Mouse (Mus musculus) MEL (cell line): ENCODE measurements at regions not wholly inside any gene's neighbourhood (a gene's known extent, or its start where the extent isn't known, plus 50 kb on each side); places are given as distances from the start of the nearest gene placed in this dataset.

ENCODE experiments used
- DNase-seq: peaks from one replicate; pipeline ENCODE4 v3.0.0; 2011; ENCODE audit warnings: low read depth, low spot score
- H3K27ac ChIP-seq: 2 replicates; pipeline ENCODE4 v1.5.1; 2012; ENCODE audit warnings: low read depth, mild to moderate bottlenecking, control low read depth, low read length, moderate library complexity; ENCODE audit not compliant: control insufficient read depth
- H3K27me3 ChIP-seq, 2 experiments: fragments of 150-350 bp in 1 of 2; sonication (generic) in 1 of 2; 2 replicates each; pipeline ENCODE4 v1.6.1; 2012; ENCODE audit warnings: low read length in 2 of 2, mild to moderate bottlenecking in 2 of 2, improper control_type of control experiment in 1 of 2, moderate library complexity in 1 of 2; ENCODE audit not compliant: insufficient read depth in 2 of 2, control insufficient read depth in 1 of 2
- H3K36me3 ChIP-seq, 2 experiments: 2 replicates each; pipeline ENCODE4 v1.6.1; 2012 to 2014; ENCODE audit warnings: low read length in 2 of 2, improper control_type of control experiment in 1 of 2, inconsistent platforms in 1 of 2, mild to moderate bottlenecking in 1 of 2; ENCODE audit not compliant: insufficient read depth in 2 of 2, control insufficient read depth in 1 of 2
- H3K4me1 ChIP-seq, 2 experiments: fragments of 150-350 bp in 1 of 2; sonication (generic) in 1 of 2; 2 replicates each; pipeline ENCODE4 v1.6.1; 2012; ENCODE audit warnings: low read length in 2 of 2, improper control_type of control experiment in 1 of 2, mild to moderate bottlenecking in 1 of 2; ENCODE audit not compliant: insufficient read depth in 2 of 2, control insufficient read depth in 1 of 2
- H3K4me3 ChIP-seq, 2 experiments: fragments of 150-350 bp in 1 of 2; sonication (generic) in 1 of 2; 2 replicates each; pipeline ENCODE4 v1.5.1; 2012; ENCODE audit warnings: low read depth in 2 of 2, low read length in 2 of 2, mild to moderate bottlenecking in 2 of 2, moderate library complexity in 2 of 2, control low read depth in 1 of 2, improper control_type of control experiment in 1 of 2; ENCODE audit not compliant: control insufficient read depth in 1 of 2, insufficient read depth in 1 of 2
- H3K79me2 ChIP-seq: 2 replicates; pipeline ENCODE4 v1.6.1; 2012; ENCODE audit warnings: mild to moderate bottlenecking, low read length, moderate library complexity; ENCODE audit not compliant: control insufficient read depth, poor library complexity, insufficient read depth
- H3K9ac ChIP-seq: 2 replicates; pipeline ENCODE4 v1.6.1; 2012; ENCODE audit warnings: low read depth, mild to moderate bottlenecking, control low read depth, low read length, moderate library complexity; ENCODE audit not compliant: control insufficient read depth, poor library complexity, severe bottlenecking
- H3K9me3 ChIP-seq: fragments of 150-350 bp; sonication (generic); replicated peaks from 2 replicates; pipeline ENCODE4 v1.6.1; 2012; ENCODE audit warnings: mild to moderate bottlenecking, low read length, improper control_type of control experiment, moderate library complexity; ENCODE audit not compliant: insufficient read depth
- CHD1 ChIP-seq: IDR thresholded peaks from 2 replicates; pipeline ENCODE4 v1.6.1; 2012; ENCODE audit warnings: low read depth, mild to moderate bottlenecking, inconsistent platforms, low read length, improper control_type of control experiment
- CTCF ChIP-seq, 3 experiments: IDR thresholded peaks in 2 of 3; conservative IDR thresholded peaks in 1 of 3; 2 replicates each; pipeline ENCODE4 v1.5.1; 2011 to 2012; ENCODE audit warnings: low read length in 3 of 3, low read depth in 2 of 3, mild to moderate bottlenecking in 2 of 3, improper control_type of control experiment in 1 of 3, inconsistent platforms in 1 of 3, mixed read lengths in 1 of 3, moderate library complexity in 1 of 3; ENCODE audit not compliant: control insufficient read depth in 1 of 3, insufficient read depth in 1 of 3, poor library complexity in 1 of 3, severe bottlenecking in 1 of 3
- E2F4 ChIP-seq: IDR thresholded peaks from 2 replicates; pipeline ENCODE4 v1.6.1; 2011; ENCODE audit warnings: low read depth, low read length, improper control_type of control experiment, borderline replicate concordance
- ELF1 ChIP-seq: IDR thresholded peaks from 2 replicates; pipeline ENCODE4 v1.6.1; 2014; ENCODE audit warnings: low read depth, mild to moderate bottlenecking, inconsistent platforms, low read length, improper control_type of control experiment, moderate library complexity
- EP300 ChIP-seq, 2 experiments: IDR thresholded peaks; 2 replicates each; pipeline ENCODE4 v1.6.1; 2011; ENCODE audit warnings: improper control_type of control experiment in 2 of 2, low read length in 2 of 2, low read depth in 1 of 2, mild to moderate bottlenecking in 1 of 2
- GABPA ChIP-seq: IDR thresholded peaks from 2 replicates; pipeline ENCODE4 v1.6.1; 2012; ENCODE audit warnings: low read depth, mild to moderate bottlenecking, inconsistent platforms, low read length, improper control_type of control experiment, moderate library complexity
- GATA1 ChIP-seq: IDR thresholded peaks from 2 replicates; pipeline ENCODE4 v1.6.1; 2011; ENCODE audit warnings: low read depth, low read length, improper control_type of control experiment
- HCFC1 ChIP-seq: IDR thresholded peaks from 2 replicates; pipeline ENCODE4 v1.6.1; 2012; ENCODE audit warnings: low read depth, mild to moderate bottlenecking, inconsistent platforms, low read length, improper control_type of control experiment, moderate library complexity
- KAT2A ChIP-seq: conservative IDR thresholded peaks from 2 replicates; pipeline ENCODE4 v1.6.1; 2012; ENCODE audit warnings: low read depth, low read length, improper control_type of control experiment, inconsistent platforms
- MAFK ChIP-seq: IDR thresholded peaks from 2 replicates; pipeline ENCODE4 v1.6.1; 2011; ENCODE audit warnings: low read depth, mild to moderate bottlenecking, low read length, improper control_type of control experiment, borderline replicate concordance
- MAX ChIP-seq: IDR thresholded peaks from 2 replicates; pipeline ENCODE4 v1.6.1; 2011; ENCODE audit warnings: low read length, improper control_type of control experiment
- MAZ ChIP-seq: IDR thresholded peaks from 2 replicates; pipeline ENCODE4 v1.6.1; 2012; ENCODE audit warnings: low read depth, mild to moderate bottlenecking, inconsistent platforms, low read length, improper control_type of control experiment
- MEF2A ChIP-seq: IDR thresholded peaks from 2 replicates; pipeline ENCODE4 v1.6.1; 2014; ENCODE audit warnings: low read depth, mild to moderate bottlenecking, inconsistent platforms, low read length, improper control_type of control experiment; ENCODE audit not compliant: poor library complexity, insufficient replicate concordance, severe bottlenecking; ENCODE audit errors: extremely low read depth
- MXI1 ChIP-seq: IDR thresholded peaks from 2 replicates; pipeline ENCODE4 v1.6.1; 2011; ENCODE audit warnings: mild to moderate bottlenecking, low read depth, low read length, improper control_type of control experiment
- MYB ChIP-seq: IDR thresholded peaks from 2 replicates; pipeline ENCODE4 v1.6.1; 2011; ENCODE audit warnings: mild to moderate bottlenecking, low read depth, low read length, improper control_type of control experiment
- MYC ChIP-seq: IDR thresholded peaks from 2 replicates; pipeline ENCODE4 v1.6.1; 2011; ENCODE audit warnings: low read depth, mild to moderate bottlenecking, low read length, improper control_type of control experiment, moderate library complexity
- NRF1 ChIP-seq: IDR thresholded peaks from 2 replicates; pipeline ENCODE4 v1.6.1; 2014; ENCODE audit warnings: low read depth, mild to moderate bottlenecking, inconsistent platforms, low read length, improper control_type of control experiment, moderate library complexity; ENCODE audit not compliant: poor library complexity, insufficient read depth, severe bottlenecking
- POLR2A ChIP-seq, 2 experiments: IDR thresholded peaks; 2 replicates each; pipeline ENCODE4 v1.6.1; 2011 to 2012; ENCODE audit warnings: low read length in 2 of 2, mild to moderate bottlenecking in 2 of 2, control low read depth in 1 of 2, improper control_type of control experiment in 1 of 2, low read depth in 1 of 2, moderate library complexity in 1 of 2; ENCODE audit not compliant: control insufficient read depth in 1 of 2, insufficient read depth in 1 of 2, poor library complexity in 1 of 2
- POLR2AphosphoS2 ChIP-seq: IDR thresholded peaks from 2 replicates; pipeline ENCODE4 v1.6.1; 2011; ENCODE audit warnings: low read length, improper control_type of control experiment
- POLR2AphosphoS5 ChIP-seq: IDR thresholded peaks from 2 replicates; pipeline ENCODE4 v1.6.1; 2012; ENCODE audit warnings: low read depth, borderline replicate concordance, mild to moderate bottlenecking, inconsistent platforms, low read length, moderate library complexity, mixed read lengths
- RCOR1 ChIP-seq: IDR thresholded peaks from 2 replicates; pipeline ENCODE4 v1.6.1; 2012; ENCODE audit warnings: low read depth, mild to moderate bottlenecking, inconsistent platforms, low read length, improper control_type of control experiment
- SIN3A ChIP-seq: IDR thresholded peaks from 2 replicates; pipeline ENCODE4 v1.6.1; 2012; ENCODE audit warnings: low read length, improper control_type of control experiment, inconsistent platforms
- SMC3 ChIP-seq: IDR thresholded peaks from 2 replicates; pipeline ENCODE4 v1.6.1; 2011; ENCODE audit warnings: low read depth, low read length, improper control_type of control experiment
- TAL1 ChIP-seq: IDR thresholded peaks from 2 replicates; pipeline ENCODE4 v1.6.1; 2012; ENCODE audit warnings: mild to moderate bottlenecking, inconsistent platforms, low read length, moderate library complexity, mixed read lengths
- TBP ChIP-seq: IDR thresholded peaks from 2 replicates; pipeline ENCODE4 v1.8.0; 2011; ENCODE audit warnings: low read depth, low read length, improper control_type of control experiment
- TCF12 ChIP-seq: IDR thresholded peaks from 2 replicates; pipeline ENCODE4 v1.6.1; 2014; ENCODE audit warnings: low read depth, mild to moderate bottlenecking, inconsistent platforms, low read length, improper control_type of control experiment, moderate library complexity
- USF2 ChIP-seq, 2 experiments: IDR thresholded peaks; 2 replicates each; pipeline ENCODE4 v1.6.1; 2011 to 2012; ENCODE audit warnings: improper control_type of control experiment in 2 of 2, low read length in 2 of 2, borderline replicate concordance in 1 of 2, inconsistent platforms in 1 of 2, low read depth in 1 of 2, mild to moderate bottlenecking in 1 of 2; ENCODE audit not compliant: insufficient read depth in 1 of 2
- ZC3H11A ChIP-seq: IDR thresholded peaks from 2 replicates; pipeline ENCODE4 v1.6.1; 2012; ENCODE audit warnings: low read depth, mild to moderate bottlenecking, inconsistent platforms, low read length, improper control_type of control experiment
- ZKSCAN1 ChIP-seq: IDR thresholded peaks from 2 replicates; pipeline ENCODE4 v1.6.1; 2012; ENCODE audit warnings: low read depth, mild to moderate bottlenecking, inconsistent platforms, low read length, improper control_type of control experiment, moderate library complexity
- ZNF384 ChIP-seq: IDR thresholded peaks from 2 replicates; pipeline ENCODE4 v1.6.1; 2012; ENCODE audit warnings: low read depth, mild to moderate bottlenecking, inconsistent platforms, low read length, improper control_type of control experiment

- Histone ChIP-seq H3K27ac (no peak overlapping the region), H3K27me3 (no peaks in the 10 kb centered on the region; a peak in 1 of 4 replicates), H3K79me2 (no peaks in the 10 kb centered on the region), H3K9ac (no peak overlapping the region), H3K4me1 (peaks cover 0 to 3% of the 10 kb centered on the region in 2 experiments; a peak in 1 of 4 replicates), H3K36me3 (no peaks in the 10 kb centered on the region), H3K9me3 (no peaks in the 10 kb centered on the region), H3K4me3 (no peak overlapping the region)
- DNase-seq, result no peak
- TF ChIP-seq GABPA (no peak), GATA1 (no peak), CTCF (IDR thresholded peaks at IDR 0.05 in 2 of 3, conservative IDR thresholded peaks at IDR 0.05 in 1 of 3; ENCODE audit: control insufficient read depth in 1 of 3, insufficient read depth in 1 of 3, low read depth in 2 of 3, low read length in 3 of 3, poor library complexity in 1 of 3, severe bottlenecking in 1 of 3) (no peak), HCFC1 (no peak), MAX (no peak), TAL1 (no peak), SIN3A (no peak), POLR2AphosphoS5 (no peak), ELF1 (no peak), ZKSCAN1 (no peak), RCOR1 (no peak), NRF1 (no peak), ZNF384 (no peak), KAT2A (no peak), ZC3H11A (no peak), POLR2A (IDR thresholded peaks at IDR 0.05; ENCODE audit: control insufficient read depth in 1 of 2, insufficient read depth in 1 of 2, low read depth in 1 of 2, low read length in 2 of 2, poor library complexity in 1 of 2) (no peak), CHD1 (no peak), TBP (no peak), MXI1 (no peak)
These were observed 224.8 kb downstream of the Rplp1 start for GRCm38 (mm10) chr9:61689516-61689915.

- H3K36me3 ChIP-seq, result peaks cover 0 to 27% of the 10 kb centered on the region in 2 experiments; a peak in 2 of 4 replicates
- H3K9me3 ChIP-seq, result no peaks in the 10 kb centered on the region
- no peaks in the 10 kb centered on the region for H3K27me3 ChIP-seq
- H3K79me2 ChIP-seq, result no peaks in the 10 kb centered on the region; the same call in 1 of the 2 replicates
- no peak overlapping the region for H3K9ac ChIP-seq
- no peak overlapping the region for H3K4me3 ChIP-seq
- TF ChIP-seq SMC3, result no peak
- TF ChIP-seq EP300 (IDR thresholded peaks at IDR 0.05; ENCODE audit: low read depth in 1 of 2, low read length in 2 of 2), result no peak
- TF ChIP-seq USF2 (IDR thresholded peaks at IDR 0.05; ENCODE audit: borderline replicate concordance in 1 of 2, insufficient read depth in 1 of 2, low read depth in 1 of 2, low read length in 2 of 2), result no peak
- no peak for TF ChIP-seq TCF12
- TF ChIP-seq MYB, result no peak
- TF ChIP-seq MAFK, result no peak
- no peak for TF ChIP-seq POLR2AphosphoS2
- no peak for TF ChIP-seq MXI1
- TF ChIP-seq POLR2A (IDR thresholded peaks at IDR 0.05; ENCODE audit: control insufficient read depth in 1 of 2, insufficient read depth in 1 of 2, low read depth in 1 of 2, low read length in 2 of 2, poor library complexity in 1 of 2), result no peak
- no peak for TF ChIP-seq MEF2A
- no peak for TF ChIP-seq MYC
- no peak for TF ChIP-seq GATA1
- TF ChIP-seq E2F4, result no peak
- no peak for TF ChIP-seq MAZ
- no peak for DNase-seq
- H3K27ac ChIP-seq, result no peak overlapping the region
- H3K4me1 ChIP-seq, result peaks cover 17 to 39% of the 10 kb centered on the region in 2 experiments
These were observed 230.8 kb downstream of the Rplp1 start for GRCm38 (mm10) chr9:61683557-61683956.
